Mouse (Mus musculus) heart, embryonic 14.5 days (tissue): ENCODE measurements around the gene Rhcg. TPM values are rescaled to one million over a fixed set of nuclear protein-coding genes. Genes with fewer than 3 reads are reported as not detected.

Experiments
- ATAC-seq: fragments of 200-750 bp; cut with Nextera tagmentation; 2 replicates; pipeline ENCODE4 v1.8.0; 2017; ENCODE audit warnings: low read depth, moderate TSS enrichment; ENCODE audit not compliant: insufficient number of reproducible peaks, insufficient read depth, low FRiP score
- H3K27ac ChIP-seq, 2 experiments: fragments of 200-500 bp in 1 of 2; fragments of 300-500 bp in 1 of 2; sonication (generic) in 1 of 2; replicated peaks in 1 of 2; 2 replicates each; pipeline ENCODE4 v1.5.1; 2012 to 2014; ENCODE audit warnings: low read depth in 2 of 2, low read length in 2 of 2, control low read depth in 1 of 2, mild to moderate bottlenecking in 1 of 2, mixed read lengths in 1 of 2; ENCODE audit not compliant: control insufficient read depth in 1 of 2, insufficient read depth in 1 of 2
- H3K27me3 ChIP-seq: fragments of 300-500 bp; sonication (generic); 2 replicates; pipeline ENCODE4 v1.6.1; 2014; ENCODE audit warnings: mild to moderate bottlenecking, low read length, control low read depth; ENCODE audit not compliant: control insufficient read depth, insufficient read depth
- H3K36me3 ChIP-seq: fragments of 300-500 bp; sonication (generic); 2 replicates; pipeline ENCODE4 v1.6.1; 2014; ENCODE audit warnings: mild to moderate bottlenecking, control low read depth, low read length, mixed read lengths; ENCODE audit not compliant: control insufficient read depth, insufficient read depth
- H3K4me1 ChIP-seq, 2 experiments: fragments of 200-500 bp in 1 of 2; fragments of 300-500 bp in 1 of 2; sonication (generic) in 1 of 2; 2 replicates each; pipeline ENCODE4 v1.6.1; 2012 to 2014; ENCODE audit warnings: low read length in 2 of 2, control low read depth in 1 of 2, mixed read lengths in 1 of 2; ENCODE audit not compliant: control insufficient read depth in 2 of 2, insufficient read depth in 2 of 2
- H3K4me2 ChIP-seq: fragments of 300-500 bp; sonication (generic); 2 replicates; pipeline ENCODE4 v1.6.1; 2014; ENCODE audit warnings: mild to moderate bottlenecking, low read length
- H3K4me3 ChIP-seq, 2 experiments: fragments of 200-500 bp in 1 of 2; fragments of 300-500 bp in 1 of 2; sonication (generic) in 1 of 2; 2 replicates each; pipeline ENCODE4 v1.5.1; 2012 to 2014; ENCODE audit warnings: low read length in 2 of 2, mild to moderate bottlenecking in 2 of 2, control low read depth in 1 of 2, low read depth in 1 of 2, moderate library complexity in 1 of 2; ENCODE audit not compliant: control insufficient read depth in 1 of 2, insufficient read depth in 1 of 2
- H3K9ac ChIP-seq: fragments of 300-500 bp; sonication (generic); 2 replicates; pipeline ENCODE4 v1.6.1; 2014; ENCODE audit warnings: mild to moderate bottlenecking, low read length
- H3K9me3 ChIP-seq: fragments of 300-500 bp; sonication (generic); 2 replicates; pipeline ENCODE4 v1.6.1; 2016; ENCODE audit warnings: low read length, control low read depth; ENCODE audit not compliant: control insufficient read depth
- WGBS: fragments of 180-500 bp; shearing (Covaris S2); extraction: QIAGEN DNeasy Blood & Tissue Kit; methylation state at CpG from one replicate; pipeline ENCODE4 v1.1.7; 2014; 5-methylcytosine and 5-hydroxymethylcytosine counted together
- polyA plus RNA-seq: library from polyadenylated mRNA; unstranded; fragments of >200 nt; fragmentation: Nextera tagmentation; extraction: Ambion mirVana; gene quantifications from 2 replicates; pipeline ENCODE4 v1.2.1, GENCODE M21; 2014

Rhcg gene
- polyA plus RNA-seq, 1 experiment from 2014 or later = not detected

DNA sequence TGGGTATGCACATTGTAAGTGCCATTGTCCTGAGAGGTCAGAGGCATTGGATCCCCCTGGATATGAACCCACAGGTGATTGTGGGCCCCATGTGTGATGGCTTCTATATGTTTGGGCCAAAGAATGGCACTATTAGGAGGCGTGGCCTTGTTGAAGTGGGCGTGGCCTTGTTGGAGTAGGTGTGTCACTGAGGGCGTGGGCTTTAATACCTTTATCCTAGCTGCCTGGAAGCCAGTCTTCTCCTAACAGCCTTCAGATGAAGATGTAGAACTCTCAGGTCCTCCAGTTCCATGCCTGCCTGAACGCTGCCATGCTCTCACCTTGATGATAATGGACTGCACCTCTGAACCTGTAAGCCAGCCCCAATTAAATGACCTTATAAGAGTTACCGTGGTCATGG is 55.1 kb downstream of the Rhcg start:
- no peak overlapping the region for H3K27ac ChIP-seq
- no peak for ATAC-seq
- H3K36me3 ChIP-seq = no peaks in the 10 kb centered on the region
- no peaks in the 10 kb centered on the region for H3K4me1 ChIP-seq
- H3K27me3 ChIP-seq = peaks cover 68% of the 10 kb centered on the region
- H3K4me2 ChIP-seq = no peak overlapping the region
- H3K9ac ChIP-seq = no peak overlapping the region
- 35% methylated on average over 5 of the region's 5 CpGs for WGBS
- no peaks in the 10 kb centered on the region for H3K9me3 ChIP-seq
- H3K4me3 ChIP-seq = no peak overlapping the region

DNA sequence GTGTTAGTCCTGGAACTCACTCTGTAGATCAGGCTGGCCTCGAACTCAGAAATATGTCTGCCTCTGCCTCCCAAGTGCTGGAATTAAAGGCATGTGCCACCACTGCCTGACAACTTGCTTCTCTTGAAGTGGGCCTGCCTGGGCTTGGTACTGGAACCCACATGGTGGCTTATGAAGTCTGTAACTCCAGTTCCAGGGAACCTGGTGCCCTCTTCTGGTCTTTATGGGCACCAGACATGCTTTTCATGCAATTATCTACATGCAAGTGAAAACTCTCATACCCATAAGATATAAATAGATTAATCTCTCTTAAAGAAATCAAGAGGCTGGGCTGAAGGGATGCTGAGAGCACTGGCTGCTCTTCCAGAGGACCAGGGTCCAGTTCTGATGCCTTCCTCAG is 58.8 kb downstream of the Rhcg start:
- H3K27me3 ChIP-seq = peaks cover 85% of the 10 kb centered on the region
- 55% methylated on average over 1 of the region's 1 CpGs for WGBS

DNA sequence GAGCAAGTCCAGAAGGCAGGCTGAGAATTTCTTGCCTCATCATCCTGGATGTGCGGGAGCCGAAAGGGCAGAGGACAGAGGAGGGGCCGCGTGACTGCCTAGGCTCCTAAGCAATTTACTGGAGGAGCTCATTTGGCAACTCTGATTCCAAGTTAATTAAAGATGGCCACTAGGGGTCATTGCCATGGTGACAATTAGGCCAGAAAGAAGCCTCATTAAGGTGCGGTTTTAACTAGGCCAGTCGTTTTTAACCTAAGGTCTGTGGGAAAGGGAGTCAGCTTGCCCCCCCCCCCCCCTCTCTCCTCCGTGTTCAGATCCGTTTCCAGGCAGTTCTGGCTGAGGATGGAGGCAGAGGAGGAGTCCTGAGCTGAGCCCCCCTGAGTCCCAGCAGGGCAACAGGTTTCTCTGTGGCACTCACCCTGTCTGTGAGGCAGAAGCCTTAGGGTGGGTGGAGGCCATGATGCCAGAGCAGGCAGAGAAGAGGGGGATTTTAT is 59.7 kb downstream of the Rhcg start:
- ATAC-seq = no peak
- Histone ChIP-seq H3K27me3 (peaks cover 91% of the 10 kb centered on the region), H3K4me3 (no peak overlapping the region), H3K4me1 (no peaks in the 10 kb centered on the region), H3K9ac (no peak overlapping the region), H3K27ac (no peak overlapping the region), H3K36me3 (no peaks in the 10 kb centered on the region), H3K9me3 (no peaks in the 10 kb centered on the region), H3K4me2 (no peak overlapping the region)
- 10% methylated on average over 8 of the region's 8 CpGs for WGBS

More for the DNA sequence above, 58.8 kb downstream of the Rhcg start:
- Histone ChIP-seq H3K9me3 (no peaks in the 10 kb centered on the region), H3K4me2 (no peak overlapping the region), H3K4me3 (no peak overlapping the region), H3K36me3 (no peaks in the 10 kb centered on the region), H3K27ac (no peak overlapping the region), H3K9ac (no peak overlapping the region), H3K4me1 (no peaks in the 10 kb centered on the region)
- no peak for ATAC-seq

DNA sequence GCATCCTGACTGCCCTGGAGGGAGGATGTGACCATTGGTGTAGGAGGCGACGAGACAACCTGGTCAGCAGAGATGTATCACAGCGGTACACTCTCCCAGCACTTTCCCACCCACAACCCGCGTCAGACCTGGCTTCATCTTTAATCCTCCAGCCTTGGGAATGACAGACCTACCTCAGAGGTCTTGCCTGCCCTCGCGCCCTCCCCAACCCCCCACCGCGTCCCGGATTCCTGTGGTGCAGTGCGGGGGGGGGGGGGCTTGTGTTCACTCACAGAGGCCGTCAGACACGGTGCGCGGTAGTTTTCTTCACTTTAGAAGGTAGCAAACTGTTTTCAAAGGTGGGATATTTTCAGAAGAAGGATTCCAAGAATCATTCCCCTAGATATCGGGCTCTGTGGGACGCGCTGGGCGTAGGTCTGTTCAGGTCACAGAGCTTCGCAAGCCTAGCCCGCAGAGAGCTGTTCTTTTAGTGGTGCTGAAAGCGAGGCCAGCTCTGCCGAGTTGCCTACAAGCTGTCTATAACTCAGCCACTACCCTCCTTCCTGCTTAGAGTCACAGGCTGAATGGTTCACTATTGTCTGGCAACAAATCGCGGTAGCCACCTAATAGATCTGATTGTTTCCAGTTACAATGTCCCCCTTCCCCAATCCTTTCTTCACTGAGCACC is 62.0 kb downstream of the Rhcg start:
- Histone ChIP-seq H3K4me1 (no peaks in the 10 kb centered on the region), H3K9ac (no peak overlapping the region), H3K36me3 (no peaks in the 10 kb centered on the region), H3K27me3 (peaks cover 91% of the 10 kb centered on the region), H3K4me3 (no peak overlapping the region), H3K4me2 (no peak overlapping the region), H3K27ac (no peak overlapping the region), H3K9me3 (no peaks in the 10 kb centered on the region)
- no peak for ATAC-seq
- 3% methylated on average over 25 of the region's 25 CpGs for WGBS

DNA sequence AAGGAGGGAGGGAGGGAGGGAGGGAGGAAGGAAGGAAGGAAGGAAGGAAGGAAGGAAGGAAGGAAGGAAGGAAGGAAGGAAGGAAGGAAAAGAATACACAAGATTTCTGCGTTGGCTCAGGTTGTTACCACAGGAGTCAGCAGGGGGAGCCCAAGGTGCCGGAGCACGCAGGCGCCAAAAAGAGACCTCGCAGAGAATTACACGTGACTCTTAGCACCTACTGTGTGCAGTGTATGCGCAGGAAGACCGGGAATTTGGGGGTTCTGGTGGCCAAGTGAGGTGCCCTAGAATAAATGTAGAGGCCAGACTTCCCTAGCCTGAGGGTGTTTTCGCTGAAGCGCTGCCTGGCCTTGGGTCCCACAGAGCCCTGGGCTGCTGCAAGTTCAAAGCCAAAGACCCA is 64.8 kb downstream of the Rhcg start:
- Histone ChIP-seq H3K4me2 (no peak overlapping the region), H3K4me1 (no peaks in the 10 kb centered on the region), H3K27me3 (peaks cover 96% of the 10 kb centered on the region), H3K4me3 (no peak overlapping the region), H3K36me3 (no peaks in the 10 kb centered on the region), H3K27ac (no peak overlapping the region), H3K9me3 (no peaks in the 10 kb centered on the region), H3K9ac (no peak overlapping the region)
- WGBS = 6% methylated on average over 10 of the region's 10 CpGs
- no peak for ATAC-seq

DNA sequence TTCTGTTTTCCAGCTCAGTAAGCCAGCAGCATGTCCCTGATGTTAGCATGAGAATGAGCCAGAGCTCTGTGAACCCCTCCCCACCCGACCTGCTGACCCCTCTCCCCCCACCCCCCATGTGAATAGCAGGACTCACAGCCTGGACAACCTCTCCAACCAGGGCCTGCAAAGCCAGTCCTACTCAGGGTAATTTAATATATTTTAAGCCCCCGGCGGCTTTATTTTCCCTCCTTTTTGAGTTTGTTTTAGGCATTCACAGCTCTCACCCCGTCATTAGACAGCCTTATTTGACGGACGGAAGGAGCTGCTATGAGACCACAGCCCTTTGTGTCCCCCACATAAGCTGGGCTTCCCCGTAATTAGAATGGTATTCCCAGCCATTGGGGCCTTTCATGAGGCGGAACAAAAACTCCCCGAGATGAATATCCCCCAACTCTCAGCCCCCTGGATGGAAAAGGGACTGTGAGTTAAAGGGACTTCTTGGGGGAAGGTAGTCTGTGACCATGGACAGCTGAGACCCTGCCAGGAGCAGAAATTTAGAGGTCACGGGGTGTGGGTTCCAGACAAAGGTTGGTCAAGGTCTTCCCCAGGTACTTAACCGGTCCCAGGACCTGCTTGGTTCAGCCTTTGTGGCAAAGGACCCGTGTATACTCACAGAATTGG is 68.4 kb downstream of the Rhcg start:
- H3K36me3 ChIP-seq = no peaks in the 10 kb centered on the region
- ATAC-seq = no peak
- no peak overlapping the region for H3K4me2 ChIP-seq
- H3K4me3 ChIP-seq = no peak overlapping the region
- H3K27ac ChIP-seq = no peak overlapping the region
- no peak overlapping the region for H3K9ac ChIP-seq
- no peaks in the 10 kb centered on the region for H3K4me1 ChIP-seq
- H3K27me3 ChIP-seq = peaks cover 96% of the 10 kb centered on the region
- 32% methylated on average over 12 of the region's 12 CpGs for WGBS
- H3K9me3 ChIP-seq = no peaks in the 10 kb centered on the region

DNA sequence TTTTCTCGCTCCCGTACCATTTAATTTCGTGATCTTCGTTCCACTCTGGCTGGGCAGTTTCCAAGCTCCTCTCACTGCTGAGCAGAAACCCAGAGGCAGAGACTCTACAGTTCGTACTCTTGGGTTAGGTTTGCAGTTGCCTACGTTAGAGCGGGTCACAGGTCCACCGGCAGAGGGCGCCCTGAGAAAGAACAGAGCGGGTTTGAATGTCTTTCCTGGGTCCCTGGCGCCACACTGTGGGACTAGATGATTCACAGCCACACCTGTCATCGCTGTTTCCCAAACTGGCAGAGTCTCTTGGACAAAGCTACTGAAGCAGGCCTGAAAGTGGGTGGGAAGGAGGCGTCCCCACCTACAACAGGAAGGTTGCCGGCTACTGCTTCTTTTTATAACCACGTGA is 70.4 kb downstream of the Rhcg start:
- H3K4me1 ChIP-seq = no peaks in the 10 kb centered on the region; a peak in 1 of 4 replicates
- 2% methylated on average over 15 of the region's 15 CpGs for WGBS
- no peaks in the 10 kb centered on the region for H3K9me3 ChIP-seq
- no peak overlapping the region for H3K4me2 ChIP-seq
- H3K27ac ChIP-seq = no peak overlapping the region
- ATAC-seq = peak; percentile 59; the same call in 1 of the 2 replicates
- H3K36me3 ChIP-seq = no peaks in the 10 kb centered on the region
- H3K4me3 ChIP-seq = no peak overlapping the region
- no peak overlapping the region for H3K9ac ChIP-seq
- H3K27me3 ChIP-seq = peaks cover 99% of the 10 kb centered on the region
